Mouse (Mus musculus): ENCODE measurements around the gene Slc15a3. TPM values are rescaled to one million over a fixed set of nuclear protein-coding genes. Genes with fewer than 3 reads are reported as not detected.
A peak's percentile ranks its signal among the peaks of the same experiment; 100 is the strongest.

Slc15a3 gene
- total and polyA plus RNA-seq, 2 experiments from 2014 or later, result 0.59 to 2.7 TPM

DNA sequence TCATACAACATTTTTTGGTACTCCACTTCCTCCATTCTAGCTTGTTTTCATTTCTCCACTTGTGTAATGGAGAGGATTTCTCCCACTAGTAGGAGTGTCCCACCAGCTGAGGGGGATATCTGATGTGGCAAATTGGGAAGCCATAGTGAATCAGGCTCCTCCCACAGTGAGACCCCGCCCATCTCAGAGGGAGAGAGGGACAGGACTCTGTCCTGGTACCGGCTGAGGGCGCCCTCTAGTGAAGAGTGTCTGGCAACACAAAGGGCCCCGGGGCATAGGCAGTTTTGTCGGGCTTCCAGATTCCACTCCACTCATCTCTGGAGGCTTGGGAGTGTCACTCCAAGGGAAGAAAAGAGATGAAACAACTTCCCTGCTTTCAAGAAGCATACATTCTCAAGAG, 8.1 kb upstream of the Slc15a3 start:
- 21% methylated on average over 5 of the region's 5 CpGs for WGBS

GRCm38 (mm10) chr19:10832030-10832429, 7.5 kb upstream of the Slc15a3 start:
- 51% methylated on average over 3 of the region's 3 CpGs for WGBS

More for the DNA sequence above, 8.1 kb upstream of the Slc15a3 start:
- Histone ChIP-seq H3K4me1 (ENCODE audit: control insufficient read depth, insufficient read depth) (peaks cover 5% of the 10 kb centered on the region; the same call in 1 of the 2 replicates), H3K4me2 (ENCODE audit: low read depth, low read length) (no peak overlapping the region), H3K9me3 (replicated peaks; ENCODE audit: control insufficient read depth, low read length) (no peaks in the 10 kb centered on the region), H3K27ac (ENCODE audit: low read depth) (no peak overlapping the region), H3K9ac (replicated peaks; ENCODE audit: low read depth, low read length) (no peak overlapping the region), H3K4me3 (ENCODE audit: low read depth, low read length) (no peak overlapping the region), H3K27me3 (ENCODE audit: control insufficient read depth, insufficient read depth, low read length) (no peaks in the 10 kb centered on the region), H3K36me3 (replicated peaks; ENCODE audit: control insufficient read depth, insufficient read depth, low read length) (no peaks in the 10 kb centered on the region)
- ATAC-seq (ENCODE audit: insufficient read depth, low read depth), result peak; percentile 78
- DNase-seq (ENCODE audit: low spot score), result peak; percentile 49
- TF ChIP-seq CTCF (IDR thresholded peaks at IDR 0.05; ENCODE audit: low read depth) (peak; percentile 66), EP300 (IDR thresholded peaks at IDR 0.05; ENCODE audit: low read depth) (no peak)

GRCm38 (mm10) chr19:10833611-10834010, 5.9 kb upstream of the Slc15a3 start:
- 87% methylated on average over 3 of the region's 3 CpGs for WGBS
- ATAC-seq (ENCODE audit: insufficient read depth, low read depth), result no peak

More at GRCm38 (mm10) chr19:10832030-10832429, 7.5 kb upstream of the Slc15a3 start:
- Histone ChIP-seq H3K4me2 (ENCODE audit: low read depth, low read length) (no peak overlapping the region), H3K4me1 (ENCODE audit: control insufficient read depth, insufficient read depth) (peaks cover 5% of the 10 kb centered on the region; the same call in 1 of the 2 replicates), H3K9me3 (replicated peaks; ENCODE audit: control insufficient read depth, low read length) (no peaks in the 10 kb centered on the region), H3K9ac (replicated peaks; ENCODE audit: low read depth, low read length) (no peak overlapping the region), H3K36me3 (replicated peaks; ENCODE audit: control insufficient read depth, insufficient read depth, low read length) (no peaks in the 10 kb centered on the region), H3K27me3 (ENCODE audit: control insufficient read depth, insufficient read depth, low read length) (no peaks in the 10 kb centered on the region), H3K27ac (ENCODE audit: low read depth) (no peak overlapping the region), H3K4me3 (ENCODE audit: low read depth, low read length) (no peak overlapping the region)
- TF ChIP-seq EP300 (IDR thresholded peaks at IDR 0.05; ENCODE audit: low read depth) (no peak), CTCF (IDR thresholded peaks at IDR 0.05; ENCODE audit: low read depth) (no peak)
- peak; percentile 31; the same call in 1 of the 2 replicates for ATAC-seq (ENCODE audit: insufficient read depth, low read depth)
- peak; percentile 41 for DNase-seq (ENCODE audit: low spot score)

DNA sequence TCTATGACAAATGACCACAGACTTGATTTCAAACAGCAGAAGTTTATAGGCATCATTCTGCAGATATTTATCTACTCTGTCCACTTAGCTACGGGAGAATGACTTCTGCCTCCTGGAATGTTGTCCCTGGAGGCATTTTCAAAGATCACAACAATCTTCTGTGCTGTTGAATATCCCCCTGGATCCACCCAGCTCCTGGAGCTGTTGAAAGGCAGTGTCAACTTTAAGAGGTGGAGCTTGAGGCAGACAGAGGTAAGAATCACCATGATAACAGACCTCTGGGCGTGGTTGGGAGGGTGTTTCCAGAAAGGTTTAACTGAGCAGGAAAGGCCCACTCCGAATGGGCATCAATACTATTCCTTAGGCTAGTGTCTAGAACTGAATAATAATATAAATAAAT, 3.9 kb upstream of the Slc15a3 start:
- Histone ChIP-seq H3K4me3 (ENCODE audit: low read depth, low read length) (no peak overlapping the region), H3K36me3 (replicated peaks; ENCODE audit: control insufficient read depth, insufficient read depth, low read length) (no peaks in the 10 kb centered on the region), H3K4me1 (ENCODE audit: control insufficient read depth, insufficient read depth) (peaks cover 5% of the 10 kb centered on the region; the same call in 1 of the 2 replicates), H3K27me3 (ENCODE audit: control insufficient read depth, insufficient read depth, low read length) (no peaks in the 10 kb centered on the region), H3K4me2 (ENCODE audit: low read depth, low read length) (no peak overlapping the region), H3K27ac (ENCODE audit: low read depth) (no peak overlapping the region), H3K9me3 (replicated peaks; ENCODE audit: control insufficient read depth, low read length) (no peaks in the 10 kb centered on the region), H3K9ac (replicated peaks; ENCODE audit: low read depth, low read length) (no peak overlapping the region)
- TF ChIP-seq CTCF (IDR thresholded peaks at IDR 0.05; ENCODE audit: low read depth) (no peak), EP300 (IDR thresholded peaks at IDR 0.05; ENCODE audit: low read depth) (no peak)
- WGBS, result 53% methylated on average over 3 of the region's 3 CpGs
- no peak for ATAC-seq (ENCODE audit: insufficient read depth, low read depth)
- DNase-seq (ENCODE audit: low spot score), result no peak

More at GRCm38 (mm10) chr19:10833611-10834010, 5.9 kb upstream of the Slc15a3 start:
- Histone ChIP-seq H3K36me3 (replicated peaks; ENCODE audit: control insufficient read depth, insufficient read depth, low read length) (no peaks in the 10 kb centered on the region), H3K4me2 (ENCODE audit: low read depth, low read length) (no peak overlapping the region), H3K27ac (ENCODE audit: low read depth) (no peak overlapping the region), H3K9me3 (replicated peaks; ENCODE audit: control insufficient read depth, low read length) (no peaks in the 10 kb centered on the region), H3K27me3 (ENCODE audit: control insufficient read depth, insufficient read depth, low read length) (no peaks in the 10 kb centered on the region), H3K9ac (replicated peaks; ENCODE audit: low read depth, low read length) (no peak overlapping the region), H3K4me1 (ENCODE audit: control insufficient read depth, insufficient read depth) (peaks cover 5% of the 10 kb centered on the region; the same call in 1 of the 2 replicates), H3K4me3 (ENCODE audit: low read depth, low read length) (no peak overlapping the region)
- no peak for TF ChIP-seq EP300 (IDR thresholded peaks at IDR 0.05; ENCODE audit: low read depth)
- TF ChIP-seq CTCF (IDR thresholded peaks at IDR 0.05; ENCODE audit: low read depth), result no peak
- no peak for DNase-seq (ENCODE audit: low spot score)

DNA sequence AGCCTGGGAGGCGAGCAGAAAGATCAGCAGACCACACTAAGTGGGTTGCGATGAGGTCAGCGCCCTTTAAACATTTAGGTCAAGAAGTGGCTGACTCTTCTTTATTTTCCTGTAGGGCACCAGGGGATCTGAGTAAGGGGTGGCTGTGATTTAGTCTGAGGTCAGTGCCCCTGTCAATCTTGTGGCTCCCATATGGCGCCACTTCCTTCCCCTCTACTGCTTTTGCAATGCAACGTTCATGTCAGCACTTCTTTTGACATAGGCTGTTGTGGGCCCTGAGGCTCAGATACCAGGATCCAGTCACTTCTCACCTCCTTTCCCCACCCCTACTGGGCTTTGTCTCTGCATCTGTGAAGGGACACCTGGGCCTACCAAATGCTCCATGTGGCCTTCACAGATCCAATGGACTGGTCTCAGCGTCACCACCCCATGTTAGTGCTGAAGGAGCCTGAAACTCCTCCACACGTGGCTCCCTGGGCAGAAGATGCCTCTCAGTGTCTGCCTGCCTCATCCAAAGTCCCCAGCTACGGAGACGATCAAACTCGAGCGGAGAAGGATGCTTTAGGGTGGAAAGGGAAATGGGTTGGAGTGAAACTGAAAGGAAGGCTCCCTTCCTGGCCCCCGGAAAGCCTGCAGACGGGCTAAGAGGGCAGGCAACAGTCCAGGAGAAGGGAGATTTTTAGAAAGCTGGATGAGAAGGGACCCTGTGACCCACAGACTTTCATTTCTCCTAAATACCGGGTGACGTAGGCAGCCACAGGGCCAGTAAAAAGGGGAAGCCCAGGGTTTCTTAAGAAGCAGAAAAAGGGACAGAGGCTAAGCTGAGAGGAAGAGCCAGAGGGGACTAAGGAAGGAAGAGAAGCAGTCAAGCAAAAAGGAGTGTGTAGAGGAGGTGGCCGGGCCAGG, 2.4 kb downstream of the Slc15a3 start:
- H3K4me1 ChIP-seq (ENCODE audit: control insufficient read depth, insufficient read depth), result peaks cover 5% of the 10 kb centered on the region; the same call in 1 of the 2 replicates
- TF ChIP-seq CTCF (IDR thresholded peaks at IDR 0.05; ENCODE audit: low read depth) (no peak), EP300 (IDR thresholded peaks at IDR 0.05; ENCODE audit: low read depth) (no peak)
- peak; percentile 12; the same call in 1 of the 2 replicates for ATAC-seq (ENCODE audit: insufficient read depth, low read depth)
- no peak overlapping the region; the same call in 1 of the 2 replicates for H3K4me3 ChIP-seq (ENCODE audit: low read depth, low read length)
- no peaks in the 10 kb centered on the region for H3K36me3 ChIP-seq (replicated peaks; ENCODE audit: control insufficient read depth, insufficient read depth, low read length)
- H3K27ac ChIP-seq (ENCODE audit: low read depth), result peak overlapping the region; percentile 47
- peak overlapping the region; percentile 42 for H3K4me2 ChIP-seq (ENCODE audit: low read depth, low read length)
- WGBS, result 57% methylated on average over 16 of the region's 16 CpGs
- H3K9me3 ChIP-seq (replicated peaks; ENCODE audit: control insufficient read depth, low read length), result no peaks in the 10 kb centered on the region
- H3K9ac ChIP-seq (replicated peaks; ENCODE audit: low read depth, low read length), result no peak overlapping the region
- H3K27me3 ChIP-seq (ENCODE audit: control insufficient read depth, insufficient read depth, low read length), result no peaks in the 10 kb centered on the region
- DNase-seq (ENCODE audit: low spot score), result no peak
